Mouse (Mus musculus) gastrocnemius, postnatal 36 days (tissue): ENCODE data around the gene Nes. TPM values are rescaled to one million over a fixed set of nuclear protein-coding genes. Genes with fewer than 3 reads are reported as not detected.
A peak's percentile ranks its signal among the peaks of the same experiment; 100 is the strongest.

Source experiments
- DNase-seq, 2 experiments: peaks; one replicate each; pipeline ENCODE4 v3.0.0; 2022
- intact Hi-C: fragments of 180-260 bp; cut with DNase I; formaldehyde crosslinking; loops from one replicate; pipeline ENCODE4 v1.15.1; 2025
- long read RNA-seq, 2 experiments: library from polyadenylated mRNA; stranded (forward); transcript quantifications; one replicate each; pipeline ENCODE4 v2.0.0; 2021
- total RNA-seq, 2 experiments: library from RNA; stranded (reverse); gene quantifications; 2 replicates each; pipeline ENCODE4 v1.2.3; 2021

The Nes gene
- total RNA-seq = 10 to 100 TPM; 15.4 to 20.5 TPM
- long read RNA-seq, experiment 1, full-length matches to known transcripts = 1 of 9 reads
- long read RNA-seq, experiment 1, partial matches to known transcripts = 0 of 9 reads
- long read RNA-seq, experiment 1, other reads (novel, unspliced or antisense) = 8 of 9 reads
- long read RNA-seq, experiment 2, partial matches to known transcripts = 0 of 16 reads
- long read RNA-seq, experiment 2, other reads (novel, unspliced or antisense) = 16 of 16 reads

DNA sequence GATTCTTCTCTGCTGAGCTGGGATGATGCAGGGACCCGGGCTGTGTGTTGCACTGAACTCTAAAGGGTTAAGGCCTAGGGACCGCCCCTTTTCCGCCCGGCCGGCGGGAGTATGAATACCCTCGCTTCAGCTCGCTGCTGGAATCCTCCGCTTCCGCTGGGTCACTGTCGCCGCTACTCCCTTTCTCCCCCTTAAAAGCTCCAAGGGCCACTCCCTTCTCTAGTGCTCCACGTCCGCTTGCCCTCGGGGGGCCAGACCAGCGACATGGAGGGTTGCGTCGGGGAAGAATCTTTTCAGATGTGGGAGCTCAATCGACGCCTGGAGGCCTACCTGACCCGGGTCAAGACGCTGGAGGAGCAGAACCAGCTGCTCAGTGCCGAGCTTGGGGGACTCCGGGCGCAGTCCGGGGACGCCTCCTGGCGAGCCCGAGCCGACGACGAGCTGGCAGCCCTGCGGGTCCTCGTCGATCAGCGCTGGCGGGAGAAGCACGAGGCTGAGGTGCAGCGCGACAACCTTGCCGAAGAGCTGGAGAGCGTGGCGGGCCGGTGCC, at the start of gene Nes:
Gene Nes (plus strand): TSS at position 140 of the 550 bp plus-strand sequence.
- intact Hi-C loops = loop anchor here (1.0 to 5.0 kb wide), 2 partner anchors 16 to 39 kb away; partner anchors contain the start of genes Isg20l2 and Rrnad1
- peak; percentile 38 to 39 for DNase-seq

DNA sequence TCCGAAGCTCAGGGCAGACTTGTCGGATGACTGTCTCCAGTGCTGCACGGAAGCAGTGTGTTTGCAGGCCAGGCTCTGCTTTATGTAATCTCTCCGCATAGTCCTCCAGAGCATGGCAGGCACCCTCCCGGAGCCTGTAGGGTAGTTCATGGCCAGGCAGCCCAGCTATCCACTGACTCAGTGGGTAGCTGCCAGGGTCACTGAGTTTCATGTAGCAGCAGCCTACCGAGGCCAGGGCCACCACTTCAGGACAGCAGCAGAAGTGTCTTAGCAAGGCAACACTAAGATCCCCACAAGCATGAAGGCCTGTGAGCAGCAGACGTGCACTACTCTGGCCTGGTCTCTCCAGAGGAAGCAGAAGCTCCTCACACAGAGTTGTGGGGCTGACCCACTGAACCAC, 45.9 kb upstream of the Nes start:
- intact Hi-C loops = no loop called here
- no peak for DNase-seq

DNA sequence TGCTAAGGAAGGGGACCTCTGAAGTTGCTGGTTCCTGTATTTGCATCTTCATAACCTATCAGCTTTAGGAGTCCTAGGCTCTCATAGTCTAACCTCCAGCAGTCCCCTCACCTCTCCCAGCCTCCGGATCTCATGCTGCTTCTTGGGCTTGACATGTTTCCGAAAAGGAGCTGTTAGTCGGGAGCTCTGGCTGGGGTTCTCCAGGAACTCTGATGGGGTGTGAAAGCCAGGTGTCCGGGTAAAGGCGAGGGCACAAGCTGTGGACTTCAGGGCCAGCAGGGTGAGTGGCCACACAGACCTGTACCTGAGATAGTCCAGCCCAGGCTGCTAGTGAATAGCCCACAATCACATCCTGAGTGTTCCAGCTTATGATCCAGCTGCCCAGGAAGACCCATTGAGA, 43.4 kb upstream of the Nes start:
- intact Hi-C loops = no loop called here
- DNase-seq = no peak

DNA sequence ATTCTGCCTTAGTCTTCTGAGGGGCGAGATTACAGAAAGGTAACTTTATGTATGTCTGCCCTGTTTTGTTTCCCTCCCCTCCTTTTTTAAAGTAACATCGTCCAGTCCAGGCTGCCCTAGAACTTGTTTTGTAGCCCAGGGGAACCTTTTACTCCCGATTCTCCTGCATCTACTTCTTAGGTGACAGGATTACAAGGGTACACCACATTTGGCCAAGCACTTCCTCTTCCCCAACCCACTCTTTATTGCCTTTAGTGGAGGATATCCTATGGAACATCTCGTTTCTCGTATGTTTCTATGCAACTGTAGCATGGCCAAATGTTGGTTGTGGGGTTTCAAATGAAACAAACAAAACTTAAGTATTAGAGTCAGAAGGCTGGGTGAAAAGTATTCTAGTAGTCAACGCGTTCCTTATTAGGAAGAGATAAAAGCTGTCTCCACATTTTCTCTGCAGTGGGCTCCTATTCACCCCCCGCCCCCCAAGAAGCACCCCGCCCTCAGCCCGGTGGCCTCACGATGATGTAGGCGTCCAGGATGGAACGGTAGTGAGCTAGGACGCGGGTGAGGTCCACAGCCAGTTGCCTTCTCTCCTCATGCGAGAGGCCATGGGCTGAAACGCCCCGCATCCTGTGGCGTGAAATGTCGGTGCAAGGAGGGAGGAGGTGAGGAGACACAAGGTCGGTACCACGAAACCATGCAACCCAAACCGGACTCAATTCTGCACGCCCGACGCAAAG, 41.4 kb upstream of the Nes start:
- no peak for DNase-seq
- intact Hi-C loops = loop anchor here (5.0 to 10.0 kb wide), 2 partner anchors 43 to 145 kb away; partner anchors contain the start of genes Nes and Ttc24

DNA sequence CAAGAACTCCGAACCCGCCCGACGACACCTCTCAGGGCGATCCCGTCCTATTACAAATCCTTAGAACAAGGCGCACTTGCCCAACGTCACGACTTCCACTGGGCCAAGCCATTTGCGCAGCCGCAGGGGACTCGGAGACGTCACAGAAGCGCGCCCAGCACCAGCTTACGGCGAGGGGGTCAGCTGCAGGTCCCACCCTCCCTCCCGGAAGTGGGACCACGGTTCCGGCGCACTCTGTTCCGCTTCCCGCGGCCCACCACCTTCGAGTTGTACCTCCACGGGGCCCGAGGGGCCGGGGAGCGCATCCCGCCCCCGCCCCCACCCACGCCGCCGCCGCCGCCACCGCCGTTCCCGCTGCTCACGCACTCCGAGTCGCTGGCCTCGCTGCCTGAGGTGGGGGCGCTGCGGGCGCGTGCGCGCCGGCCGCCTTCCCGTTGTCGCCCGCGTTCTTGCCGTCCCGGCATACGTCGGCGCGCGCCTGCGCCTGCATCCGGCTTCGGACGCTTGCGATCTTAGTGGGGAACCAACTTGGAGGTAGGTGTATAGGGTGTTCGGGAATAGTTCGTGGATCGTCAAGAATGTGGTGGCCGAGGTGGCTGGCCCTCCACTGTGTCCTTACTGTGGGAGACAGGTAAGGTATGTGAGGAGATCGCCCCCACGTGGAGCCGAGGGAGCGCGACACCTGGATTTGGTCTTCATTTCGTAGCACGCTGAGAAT, 40.6 kb upstream of the Nes start, which contains the start of the genes Isg20l2 and Rrnad1:
Gene Isg20l2 (plus strand): TSS at position 237 of the 718 bp plus-strand sequence.
Gene Rrnad1 (minus strand): TSS at position 640 of the 718 bp plus-strand sequence.
- peak; percentile 94 to 95 for DNase-seq
- intact Hi-C loops = loop anchor here (5.0 to 10.0 kb wide), 2 partner anchors 42 to 145 kb away; partner anchors contain the start of genes Nes and Ttc24

DNA sequence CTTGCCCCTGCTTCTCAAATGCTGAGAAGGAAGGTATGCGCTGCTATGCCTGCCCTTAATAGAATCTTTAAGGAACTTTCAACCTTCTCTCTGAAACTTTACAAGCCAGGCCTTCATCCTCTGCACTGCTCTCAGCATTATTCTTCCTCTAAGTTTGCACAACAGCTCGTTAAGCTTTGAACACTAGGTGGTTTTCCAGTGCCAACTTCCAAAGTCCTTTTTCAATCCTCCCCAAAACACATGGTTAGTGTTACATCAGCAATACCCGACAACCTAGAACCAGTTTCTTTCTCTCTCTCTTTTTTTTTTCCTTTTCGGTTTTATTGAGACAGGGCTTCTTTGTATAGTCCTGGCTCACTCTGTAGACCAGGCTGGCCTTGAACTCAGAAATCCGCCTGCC, 36.9 kb upstream of the Nes start:
- DNase-seq = no peak
- intact Hi-C loops = loop anchor here (2.0 to 10.0 kb wide), 3 partner anchors 27 to 141 kb away; partner anchors contain the start of genes Nes and Ttc24

DNA sequence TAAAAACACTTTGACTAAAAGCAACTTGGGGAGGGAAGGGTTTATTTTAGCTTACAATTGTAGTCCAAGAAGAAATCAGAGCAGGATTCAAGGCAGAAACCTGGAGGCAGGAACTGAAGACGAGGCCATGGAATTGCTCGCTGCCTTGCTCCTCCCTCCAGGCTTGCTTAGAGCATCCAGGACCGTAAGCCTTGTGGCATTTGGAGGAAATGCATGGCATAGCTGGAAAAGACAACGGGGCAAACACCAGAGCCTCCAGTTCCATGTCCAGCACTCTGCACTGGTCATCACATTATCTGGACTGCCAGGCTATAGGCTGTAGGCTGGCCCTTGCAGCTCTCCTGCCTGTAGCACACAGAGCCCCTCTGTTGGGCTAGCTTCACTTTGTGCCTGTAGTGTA, 36.4 kb upstream of the Nes start:
- DNase-seq = no peak
- intact Hi-C loops = loop anchor here (2.0 to 10.0 kb wide), 3 partner anchors 26 to 140 kb away; partner anchors contain the start of genes Nes and Ttc24

DNA sequence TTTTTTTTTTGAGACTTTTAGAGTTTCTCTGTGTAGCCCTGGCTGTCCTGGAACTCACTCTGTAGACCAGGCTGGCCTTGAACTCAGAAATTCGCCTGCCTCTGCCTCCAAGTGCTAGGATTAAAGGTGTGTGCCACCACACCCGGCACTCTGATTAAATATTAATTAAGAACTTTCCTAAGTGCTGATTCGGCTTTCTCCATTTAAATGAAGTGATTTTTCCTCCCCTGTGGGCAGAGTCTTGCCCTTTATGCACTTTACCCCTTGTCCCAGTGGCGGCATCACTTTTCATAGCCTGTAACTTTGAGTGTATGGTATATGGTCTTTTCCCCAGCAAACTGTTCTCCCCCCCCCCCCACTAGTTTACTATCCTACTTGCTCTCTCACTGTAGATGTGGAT, 35.7 kb upstream of the Nes start:
- intact Hi-C loops = loop anchor here (2.0 to 10.0 kb wide), 2 partner anchors 26 to 140 kb away; partner anchors contain the start of gene Ttc24
- DNase-seq = no peak

DNA sequence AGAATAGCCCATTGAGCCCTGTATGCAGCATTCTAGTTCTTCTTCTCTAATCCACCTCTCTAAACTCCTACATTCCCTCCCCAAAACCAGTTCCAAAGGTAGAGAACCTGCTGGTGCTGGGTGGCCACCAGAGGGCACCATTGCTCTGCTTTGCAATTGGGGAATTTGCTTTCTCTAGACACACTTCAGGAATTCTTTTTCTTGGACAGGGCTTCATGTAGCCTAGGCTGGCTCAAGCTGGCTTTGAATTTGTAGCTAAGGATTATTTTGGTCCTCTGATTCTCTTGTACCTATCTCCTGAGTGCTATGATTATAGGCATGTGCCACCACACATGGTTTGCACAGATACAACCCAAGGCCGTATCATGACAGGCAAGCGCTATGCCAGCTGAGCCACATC, 35.1 kb upstream of the Nes start:
- DNase-seq = peak; percentile 61 to 64
- intact Hi-C loops = loop anchor here (2.0 to 10.0 kb wide), 3 partner anchors 25 to 139 kb away; partner anchors contain the start of gene Ttc24

DNA sequence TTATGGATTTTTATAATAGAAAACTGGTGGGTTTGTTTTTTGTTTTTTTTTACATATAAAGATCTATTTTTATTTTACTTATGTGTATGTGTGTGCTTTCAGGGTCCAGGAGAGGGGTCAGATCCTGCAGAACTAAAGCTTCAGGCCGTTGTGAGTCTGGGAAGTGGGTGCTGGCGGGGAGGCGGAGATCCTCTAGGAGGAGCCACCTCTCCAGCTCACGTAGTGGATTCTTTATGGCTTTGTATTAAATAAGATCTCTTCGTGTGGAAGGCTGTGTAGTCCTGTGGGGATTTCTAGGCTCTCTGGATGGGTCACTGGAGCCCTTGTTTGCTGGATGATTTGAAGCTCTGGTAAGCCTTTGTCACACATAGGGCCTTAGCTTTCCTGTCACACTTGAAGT, 30.3 kb upstream of the Nes start:
- intact Hi-C loops = no loop called here
- no peak for DNase-seq

DNA sequence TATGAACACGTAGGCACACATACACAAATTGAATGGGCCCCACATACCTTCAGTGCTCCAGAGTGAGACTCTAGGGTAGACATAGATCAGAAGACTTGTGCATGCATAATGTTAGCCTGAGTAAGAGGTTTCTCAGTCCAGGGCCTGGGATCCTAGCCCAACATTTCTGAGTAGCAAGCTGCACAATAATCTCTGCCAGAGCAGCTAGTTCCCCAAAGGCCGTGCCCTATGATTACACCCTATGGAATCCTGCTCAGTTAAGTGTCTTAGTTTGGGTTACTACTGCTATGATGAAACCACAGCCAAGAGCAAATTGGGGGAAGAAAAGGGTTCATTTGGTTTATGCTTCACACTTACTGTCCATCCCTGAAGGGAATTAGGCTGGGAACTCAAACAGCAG, 28.4 kb upstream of the Nes start:
- intact Hi-C loops = no loop called here
- no peak for DNase-seq

DNA sequence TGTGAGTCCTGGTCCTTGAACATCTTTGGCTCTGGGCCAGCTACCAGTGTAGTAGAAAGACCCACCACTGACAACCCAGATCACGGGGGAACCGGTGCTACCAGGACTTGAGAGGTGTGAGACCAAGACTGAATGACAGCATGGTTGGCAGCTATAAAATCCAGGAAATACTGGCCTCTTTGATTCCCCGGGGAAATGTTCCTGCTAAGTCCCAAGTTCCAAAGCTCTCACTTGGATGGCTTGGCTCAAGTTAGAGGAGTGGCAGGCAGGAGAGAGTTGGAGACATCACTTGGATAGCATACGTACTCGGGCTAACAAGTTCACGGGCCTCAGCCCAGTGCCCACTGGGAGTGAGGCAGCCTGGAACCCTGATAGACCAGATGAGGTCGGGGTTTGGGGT, 27.3 kb upstream of the Nes start:
- no peak for DNase-seq
- intact Hi-C loops = no loop called here

DNA sequence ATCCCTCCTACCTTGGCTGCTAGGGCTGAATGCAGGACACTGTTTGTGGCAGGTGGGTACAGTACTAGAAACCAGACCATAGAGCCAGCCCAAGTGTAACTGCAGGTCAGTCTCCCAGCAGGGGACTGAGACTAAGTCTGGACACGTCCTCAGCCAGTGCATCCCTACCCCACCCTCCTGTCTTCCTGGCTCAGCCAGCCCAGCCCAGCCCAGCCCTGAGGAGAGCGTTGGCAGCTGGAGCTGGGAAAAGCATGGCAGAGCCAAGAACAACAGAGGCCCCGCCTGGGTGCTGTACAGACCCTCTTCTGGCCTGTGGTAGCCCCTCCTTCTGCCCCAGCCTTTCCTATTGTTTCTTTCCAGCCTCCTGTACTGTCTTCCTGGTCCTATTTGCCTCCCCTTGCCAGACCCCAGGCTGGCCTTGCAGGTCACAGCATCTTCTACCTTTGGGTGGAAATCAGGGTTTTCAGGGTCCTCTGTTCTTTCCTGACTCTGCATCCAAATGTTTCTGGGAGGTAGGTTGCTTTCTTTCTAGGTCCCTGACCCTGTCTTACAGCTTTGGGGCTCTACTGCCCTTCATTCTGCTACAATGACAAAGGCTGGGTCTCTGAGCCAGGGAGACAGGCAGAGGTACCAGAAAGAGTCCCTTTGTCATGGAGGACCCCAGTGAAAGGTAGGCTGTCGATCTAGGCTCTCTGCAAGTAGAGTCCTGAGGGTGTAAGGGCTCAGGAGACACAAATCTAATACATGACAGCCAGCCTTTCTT, 25.9 kb upstream of the Nes start:
- DNase-seq = peak in 1 of 2 experiments; percentile 25
- intact Hi-C loops = loop anchor here (2.0 to 5.0 kb wide), 2 partner anchors 46 to 1662 kb away; no protein-coding TSS in a partner anchor

DNA sequence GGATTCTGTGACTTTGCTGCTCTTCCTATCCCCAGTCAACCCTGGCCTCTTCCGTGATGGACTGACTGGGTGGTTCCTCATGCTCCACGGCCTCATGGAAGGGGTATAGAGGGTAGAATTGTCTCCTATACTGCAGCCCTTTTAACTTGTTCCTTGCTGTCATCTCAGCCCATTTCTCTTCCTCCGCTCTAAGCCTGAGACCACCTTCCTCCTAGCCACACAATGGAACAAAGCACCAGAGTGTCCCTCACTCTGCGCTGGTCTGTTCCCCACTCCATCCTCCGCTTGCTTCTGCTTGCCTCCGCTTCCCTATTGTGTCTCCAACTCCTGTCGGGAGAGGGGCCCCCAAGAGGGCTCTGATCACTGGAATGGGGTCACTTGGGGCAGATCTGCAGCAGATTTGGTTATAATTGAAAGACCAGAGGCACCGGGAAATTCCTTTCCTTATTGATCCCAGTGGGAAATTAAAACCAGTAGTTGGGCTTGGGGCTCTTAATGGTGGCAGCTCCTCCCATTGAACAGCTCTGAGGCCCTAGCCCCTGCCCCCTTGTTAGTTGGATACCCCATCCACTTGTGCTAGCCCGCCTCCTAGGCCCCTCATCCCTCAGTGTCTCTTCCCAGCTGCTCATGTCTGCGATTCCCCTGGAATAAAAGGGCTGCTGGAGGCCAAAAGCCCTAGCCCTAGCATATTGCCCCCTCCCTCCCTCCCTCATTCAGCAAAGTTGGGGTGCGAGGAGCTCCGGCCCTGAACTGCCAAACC, 24.9 kb upstream of the Nes start:
- DNase-seq = no peak
- intact Hi-C loops = loop anchor here (2.0 to 5.0 kb wide), 2 partner anchors 45 to 1661 kb away; no protein-coding TSS in a partner anchor

DNA sequence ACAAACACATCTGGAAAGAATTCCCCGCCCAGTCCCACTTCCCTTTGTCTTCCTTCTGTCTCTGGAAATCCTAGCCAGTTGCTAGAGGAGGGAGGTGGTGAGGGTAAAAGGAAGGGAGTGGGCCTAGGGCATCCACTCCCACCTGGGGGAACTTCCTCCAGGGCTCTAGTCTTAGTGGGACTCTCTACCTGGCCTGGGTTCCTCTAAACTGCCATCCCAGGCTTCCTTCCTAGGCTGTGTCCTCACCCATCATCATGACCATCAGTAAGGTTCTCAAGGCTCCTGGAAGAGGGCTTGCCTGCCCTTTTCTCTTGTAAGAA, 24.4 kb upstream of the Nes start:
- intact Hi-C loops = loop anchor here (5.0 kb wide), 1 partner anchor 1661 kb away; no protein-coding TSS in a partner anchor
- DNase-seq = no peak

DNA sequence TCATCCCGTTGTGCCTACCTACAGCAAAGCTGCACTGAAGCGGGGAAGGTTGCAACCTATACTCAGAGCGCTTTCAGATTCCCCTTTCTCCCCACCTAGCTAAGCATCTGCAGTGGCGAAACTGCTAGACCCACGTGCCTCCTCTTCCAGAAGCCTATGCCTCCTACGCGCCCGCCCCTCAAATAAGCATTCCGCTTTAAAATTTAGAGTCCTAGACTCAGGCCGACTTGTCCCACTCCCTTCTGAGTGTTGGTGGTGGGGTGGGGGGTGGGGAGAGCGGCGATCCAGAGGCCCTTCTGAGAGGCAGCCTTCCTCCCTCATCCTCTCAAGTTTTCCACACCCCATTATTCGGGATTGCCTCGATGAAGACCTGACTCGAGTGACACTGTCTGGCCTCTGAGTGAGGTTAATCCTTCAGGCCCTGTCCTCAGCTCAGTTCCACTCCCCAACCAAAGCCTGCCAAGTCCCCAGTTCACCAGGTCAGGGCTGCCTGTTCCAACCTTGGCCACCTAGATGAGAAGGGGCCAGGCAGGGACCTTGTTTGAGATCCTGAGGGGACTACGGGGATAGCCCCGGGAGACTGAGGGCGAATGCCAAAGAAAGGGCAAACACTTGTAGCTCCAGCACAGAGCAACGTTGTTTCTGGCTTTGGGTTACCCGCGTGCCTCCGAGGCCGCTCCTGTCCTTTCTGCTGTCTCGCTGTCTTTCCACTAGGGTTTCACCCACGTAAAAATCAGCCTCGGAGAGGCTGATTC, 23.6 kb upstream of the Nes start:
- no peak for DNase-seq
- intact Hi-C loops = loop anchor here (5.0 kb wide), 1 partner anchor 1660 kb away; no protein-coding TSS in a partner anchor

DNA sequence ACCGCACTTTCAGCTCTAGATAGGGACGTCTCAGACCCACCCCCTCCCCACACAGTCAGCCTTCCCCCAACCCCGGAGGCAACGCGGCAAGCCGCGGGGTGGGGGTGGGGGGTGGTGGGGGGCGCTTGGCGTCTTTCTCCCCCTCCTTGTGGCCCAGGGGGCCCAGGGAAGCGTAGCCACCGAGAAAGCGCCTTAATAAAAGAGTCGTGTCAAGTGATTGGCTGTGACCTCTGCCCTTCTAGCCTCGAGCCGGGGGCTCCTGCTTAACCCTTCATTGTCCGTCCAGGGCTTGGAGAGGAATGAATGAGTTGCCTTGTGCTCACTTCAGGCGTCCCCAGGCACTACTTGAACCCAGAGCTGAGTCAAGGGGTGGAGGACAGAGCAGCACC, 23.1 kb upstream of the Nes start:
- intact Hi-C loops = loop anchor here (5.0 kb wide), 1 partner anchor 1659 kb away; no protein-coding TSS in a partner anchor
- DNase-seq = no peak
